Mouse (Mus musculus) urinary bladder, postnatal 10 days (tissue): ENCODE data around the gene Mylk3.

Experiments
- DNase-seq: peaks from one replicate; pipeline ENCODE4 v3.0.0; 2022; ENCODE audit warnings: low spot score

The Mylk3 gene

GRCm38 (mm10) chr8:85380824-85381209 is 5.3 kb downstream of the Mylk3 start:
- no peak for DNase-seq

GRCm38 (mm10) chr8:85380123-85380823 is 5.9 kb downstream of the Mylk3 start:
- no peak for DNase-seq

GRCm38 (mm10) chr8:85379142-85379781 is 6.9 kb downstream of the Mylk3 start:
- DNase-seq: no peak

GRCm38 (mm10) chr8:85376516-85376915 is 9.6 kb downstream of the Mylk3 start:
- DNase-seq: no peak

- no peak for DNase-seq
These were observed 11.9 kb downstream of the Mylk3 start for GRCm38 (mm10) chr8:85374286-85374685.

DNA sequence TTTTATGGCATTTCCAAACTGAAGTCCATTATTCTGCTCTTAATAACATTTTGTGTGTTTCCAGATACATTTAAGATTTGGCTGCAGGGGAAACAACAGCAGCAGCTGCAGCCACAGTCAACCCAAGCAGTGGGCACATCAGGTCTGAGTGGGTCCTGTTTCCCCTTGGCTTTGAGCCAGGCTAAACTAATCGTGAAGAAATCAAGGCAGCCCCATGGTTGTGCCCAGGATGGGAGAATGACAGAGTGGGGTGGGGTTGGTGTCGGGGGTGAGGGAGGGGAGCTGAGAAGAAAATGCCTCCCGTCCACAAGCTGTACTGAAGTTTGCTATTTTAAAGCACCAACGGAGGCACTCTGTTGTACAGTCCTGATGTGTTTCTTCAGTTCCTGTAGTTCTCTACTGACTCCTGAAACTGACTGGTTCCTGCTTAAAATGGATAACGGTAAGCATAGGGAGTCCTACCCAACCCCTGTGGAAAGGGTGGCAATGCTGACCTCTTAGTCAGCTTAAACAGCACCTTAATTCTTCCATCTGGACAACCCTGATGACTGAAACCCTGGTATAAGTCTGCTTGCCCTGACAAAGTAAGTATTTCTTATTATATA is 12.6 kb downstream of the Mylk3 start:
- DNase-seq: no peak

DNA sequence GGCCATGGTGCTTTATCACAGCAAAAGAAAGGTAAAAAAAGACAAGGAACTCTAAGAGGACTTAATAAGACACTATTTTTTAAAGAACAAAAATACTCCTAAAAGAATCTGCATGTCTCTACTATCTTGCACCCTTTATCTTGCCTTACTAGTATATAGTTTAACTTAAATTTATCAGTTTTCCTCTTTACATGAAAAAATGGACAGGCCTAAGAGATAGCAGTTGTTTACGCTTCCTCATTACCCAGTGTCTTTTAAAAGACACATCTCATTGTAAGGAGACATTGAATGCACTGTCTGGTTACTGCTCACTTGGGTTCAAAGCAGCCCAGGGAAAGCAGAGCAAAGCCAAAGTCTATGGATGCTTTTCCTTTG is 13.7 kb downstream of the Mylk3 start:
- no peak for DNase-seq

GRCm38 (mm10) chr8:85371736-85372464 is 14.2 kb downstream of the Mylk3 start:
- no peak for DNase-seq

GRCm38 (mm10) chr8:85365176-85365575 is 21.0 kb downstream of the Mylk3 start:
- DNase-seq: no peak

DNA sequence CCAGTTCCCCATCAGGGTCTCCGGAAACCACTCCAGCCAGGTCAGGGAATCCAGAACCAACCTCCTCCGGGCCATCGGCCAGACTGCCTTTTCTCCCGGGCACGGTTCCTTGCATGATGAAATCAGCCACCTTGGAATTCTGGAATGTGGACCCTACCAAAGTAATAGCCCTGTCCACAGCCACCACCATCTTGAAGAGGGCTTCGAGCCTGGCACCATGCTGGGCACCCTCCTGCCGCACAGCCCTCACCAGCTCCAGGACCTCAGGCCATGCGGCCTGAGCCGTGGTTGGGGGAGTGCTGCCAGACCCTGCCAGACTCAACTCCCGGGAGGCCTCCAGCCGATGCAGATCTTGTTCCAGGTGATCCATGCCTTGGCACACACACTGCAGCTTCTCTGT is 21.5 kb downstream of the Mylk3 start:
- no peak for DNase-seq

- no peak for DNase-seq
These were observed 22.7 kb downstream of the Mylk3 start for GRCm38 (mm10) chr8:85363406-85363805.

DNA sequence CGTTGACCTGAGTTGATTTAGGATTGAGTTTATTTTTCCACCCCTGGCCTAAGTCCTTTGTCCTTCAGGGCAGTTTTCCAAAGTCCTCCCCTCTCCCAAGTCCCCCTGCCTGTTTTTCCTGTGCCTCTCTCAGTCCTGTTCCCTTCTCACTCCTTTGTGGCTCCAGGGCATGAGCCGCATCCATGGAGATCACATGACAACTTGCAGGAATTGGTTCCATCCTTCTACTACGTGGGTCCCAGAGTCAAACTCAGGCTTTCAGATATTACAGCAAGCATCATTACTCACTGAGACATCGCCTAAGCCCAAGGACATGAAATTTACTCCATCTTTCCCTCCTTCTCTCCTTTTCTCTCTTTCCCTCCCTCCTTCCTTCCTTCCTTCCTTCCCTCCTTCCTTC is 23.9 kb downstream of the Mylk3 start:
- no peak for DNase-seq

GRCm38 (mm10) chr8:85353287-85353686 is 32.9 kb downstream of the Mylk3 start:
- no peak for DNase-seq

GRCm38 (mm10) chr8:85339871-85340573 is 46.1 kb downstream of the Mylk3 start:
- no peak for DNase-seq

DNA sequence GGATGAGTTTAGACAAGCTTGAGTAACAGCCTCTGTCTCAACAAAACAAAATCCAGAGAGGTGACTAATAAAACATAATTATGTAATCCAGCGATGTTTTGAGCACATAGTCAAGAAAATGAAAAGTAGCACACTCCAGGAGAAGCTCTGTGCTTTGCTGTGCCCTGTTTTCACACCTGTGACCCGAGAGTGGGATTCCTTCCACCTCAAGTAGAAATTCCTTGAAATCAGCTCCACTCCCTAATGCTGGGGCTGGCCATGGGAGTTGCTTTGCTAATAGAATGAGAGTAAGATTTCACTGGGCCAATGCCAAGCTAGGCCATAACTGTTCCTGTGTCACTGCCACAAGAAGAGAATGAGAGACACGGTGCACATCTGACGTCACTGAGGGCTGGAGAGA is 48.5 kb downstream of the Mylk3 start:
- no peak for DNase-seq

- no peak for DNase-seq
These were observed 49.8 kb downstream of the Mylk3 start for GRCm38 (mm10) chr8:85336211-85336933.

DNA sequence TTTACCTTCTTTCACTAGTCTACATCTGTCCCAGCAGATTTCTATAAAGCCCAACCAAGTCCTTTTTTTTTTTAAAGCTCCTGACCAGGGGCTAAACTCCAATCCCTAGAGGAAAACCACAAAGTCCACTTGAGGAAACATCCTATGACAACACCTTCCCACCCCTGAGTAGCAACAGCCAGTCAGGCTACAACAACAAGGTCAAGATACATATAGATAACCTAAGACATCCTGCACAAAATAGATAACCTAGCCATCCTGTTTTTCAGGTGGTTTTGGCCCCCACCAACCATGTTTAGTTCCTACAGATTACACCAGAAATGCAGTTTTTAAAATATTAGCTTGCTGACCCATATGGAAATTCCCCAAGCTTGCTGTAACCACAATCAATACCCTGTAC is 51.0 kb downstream of the Mylk3 start:
- no peak for DNase-seq

- no peak for DNase-seq
These were observed 56.6 kb downstream of the Mylk3 start for GRCm38 (mm10) chr8:85329506-85329905.

- DNase-seq: no peak
These were observed 59.1 kb downstream of the Mylk3 start for GRCm38 (mm10) chr8:85327036-85327435.

- no peak for DNase-seq
These were observed 63.1 kb downstream of the Mylk3 start for GRCm38 (mm10) chr8:85323084-85323483.

- no peak for DNase-seq
These were observed 64.2 kb downstream of the Mylk3 start for GRCm38 (mm10) chr8:85321981-85322380.

- no peak for DNase-seq
These were observed 67.6 kb downstream of the Mylk3 start for GRCm38 (mm10) chr8:85318534-85318933.
